Mouse (Mus musculus): ENCODE measurements around the gene Rnf224.

DNA sequence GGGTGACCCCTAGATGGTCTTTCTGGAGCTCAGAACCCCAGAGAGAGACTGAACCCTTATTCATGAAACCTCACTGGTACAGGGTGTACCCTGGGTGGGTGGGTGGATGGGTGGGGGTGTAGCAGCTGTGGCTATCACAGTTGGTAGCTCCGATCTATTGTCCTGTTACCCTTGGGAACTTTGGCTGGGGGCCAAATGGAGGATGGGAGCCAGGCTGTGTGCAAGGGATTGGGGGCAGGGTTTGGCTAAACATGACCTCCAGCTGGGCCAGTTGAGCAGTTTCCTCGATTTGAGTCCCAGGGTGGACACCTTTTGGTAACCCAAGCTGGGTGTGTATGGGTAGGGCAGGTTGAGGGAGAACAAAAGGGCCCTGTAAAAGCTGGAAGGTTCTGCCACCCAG, 30.1 kb upstream of the Rnf224 start:
- TF ChIP-seq CTCF (IDR thresholded peaks at IDR 0.05) (no peak), EP300 (IDR thresholded peaks at IDR 0.05) (no peak)

Measured in lung, postnatal 0 days (tissue).